Mouse (Mus musculus): ENCODE results near the gene Onecut3. TPM values are rescaled to one million over a fixed set of nuclear protein-coding genes. Genes with fewer than 3 reads are reported as not detected.
A peak's percentile ranks its signal among the peaks of the same experiment; 100 is the strongest.

The Onecut3 gene
- polyA plus RNA-seq, 1 experiment from 2014 or later = 0.61 TPM

- Histone ChIP-seq H3K27ac (replicated peaks) (no peak overlapping the region), H3K4me3 (no peak overlapping the region), H3K27me3 (peaks cover 5% of the 10 kb centered on the region), H3K9ac (replicated peaks) (no peak overlapping the region), H3K4me2 (replicated peaks) (0 out of 2 replicates have a peak overlapping the region, but pooled peaks have one; percentile 19), H3K36me3 (no peaks in the 10 kb centered on the region), H3K9me3 (no peaks in the 10 kb centered on the region), H3K4me1 (peaks cover 5% of the 10 kb centered on the region)
- no peak for ATAC-seq (replicated peaks)
- 54% methylated on average over 5 of the region's 5 CpGs for WGBS
Observed at GRCm38 (mm10) chr10:80465066-80465465, 29.6 kb upstream of the Onecut3 start.

- peak overlapping the region; percentile 83 for H3K4me2 ChIP-seq (replicated peaks)
- H3K27ac ChIP-seq (replicated peaks) = peak overlapping the region; percentile 86
- H3K36me3 ChIP-seq = no peaks in the 10 kb centered on the region
- H3K9me3 ChIP-seq = no peaks in the 10 kb centered on the region
- H3K9ac ChIP-seq (replicated peaks) = peak overlapping the region; percentile 69
- peak; percentile 91 for ATAC-seq (replicated peaks)
- peaks cover 6% of the 10 kb centered on the region; the same call in 1 of the 2 replicates for H3K27me3 ChIP-seq
- peak overlapping the region; percentile 83 for H3K4me3 ChIP-seq
- under 1% methylated on average over 57 of the region's 58 CpGs for WGBS
- H3K4me1 ChIP-seq = peaks cover 7% of the 10 kb centered on the region
Observed at GRCm38 (mm10) chr10:80475290-80475959, 19.2 kb upstream of the Onecut3 start.

- ATAC-seq (replicated peaks) = no peak
- Histone ChIP-seq H3K27me3 (0 out of 2 replicates have a peak, but pooled peaks cover 12% of the 10 kb centered on the region), H3K27ac (replicated peaks) (no peak overlapping the region), H3K9me3 (no peaks in the 10 kb centered on the region), H3K4me2 (replicated peaks) (no peak overlapping the region), H3K9ac (replicated peaks) (no peak overlapping the region), H3K36me3 (no peaks in the 10 kb centered on the region), H3K4me1 (peaks cover 13% of the 10 kb centered on the region), H3K4me3 (no peak overlapping the region)
- 73% methylated on average over 5 of the region's 5 CpGs for WGBS
Observed at GRCm38 (mm10) chr10:80478531-80478930, 16.1 kb upstream of the Onecut3 start.

GRCm38 (mm10) chr10:80481002-80481401 lies 13.6 kb upstream of the Onecut3 start:
- 17% methylated on average over 5 of the region's 5 CpGs for WGBS
- Histone ChIP-seq H3K27me3 (peaks cover 28% of the 10 kb centered on the region; the same call in 1 of the 2 replicates), H3K27ac (replicated peaks) (no peak overlapping the region), H3K36me3 (no peaks in the 10 kb centered on the region), H3K9ac (replicated peaks) (no peak overlapping the region), H3K4me2 (replicated peaks) (no peak overlapping the region), H3K4me1 (peaks cover 6% of the 10 kb centered on the region; the same call in 1 of the 2 replicates), H3K9me3 (no peaks in the 10 kb centered on the region), H3K4me3 (no peak overlapping the region)
- no peak for ATAC-seq (replicated peaks)

- Histone ChIP-seq H3K9me3 (no peaks in the 10 kb centered on the region), H3K4me2 (replicated peaks) (no peak overlapping the region), H3K4me1 (no peaks in the 10 kb centered on the region), H3K27me3 (peaks cover 57% of the 10 kb centered on the region), H3K36me3 (no peaks in the 10 kb centered on the region), H3K27ac (replicated peaks) (no peak overlapping the region), H3K4me3 (no peak overlapping the region), H3K9ac (replicated peaks) (no peak overlapping the region)
- WGBS = 78% methylated on average over 7 of the region's 7 CpGs
- no peak for ATAC-seq (replicated peaks)
Observed at GRCm38 (mm10) chr10:80486862-80487379, 7.7 kb upstream of the Onecut3 start.

- ATAC-seq (replicated peaks) = no peak
- Histone ChIP-seq H3K9me3 (no peaks in the 10 kb centered on the region), H3K9ac (replicated peaks) (no peak overlapping the region), H3K4me2 (replicated peaks) (no peak overlapping the region), H3K27ac (replicated peaks) (no peak overlapping the region), H3K4me1 (peaks cover 6% of the 10 kb centered on the region), H3K27me3 (peaks cover 72% of the 10 kb centered on the region), H3K4me3 (no peak overlapping the region), H3K36me3 (no peaks in the 10 kb centered on the region)
- WGBS = 2% methylated on average over 22 of the region's 22 CpGs
Observed at GRCm38 (mm10) chr10:80490051-80490450, 4.6 kb upstream of the Onecut3 start.

GRCm38 (mm10) chr10:80495901-80496300 lies 1.3 kb downstream of the Onecut3 start:
- Histone ChIP-seq H3K27me3 (peaks cover 95% of the 10 kb centered on the region), H3K4me1 (peaks cover 29% of the 10 kb centered on the region), H3K9me3 (no peaks in the 10 kb centered on the region), H3K27ac (replicated peaks) (no peak overlapping the region), H3K4me3 (peak overlapping the region; percentile 45), H3K4me2 (replicated peaks) (peak overlapping the region; percentile 74), H3K36me3 (no peaks in the 10 kb centered on the region), H3K9ac (replicated peaks) (no peak overlapping the region)
- ATAC-seq (replicated peaks) = no peak
- WGBS = under 1% methylated on average over 29 of the region's 35 CpGs

GRCm38 (mm10) chr10:80496421-80496820 lies 1.8 kb downstream of the Onecut3 start:
- peak overlapping the region; percentile 45; the same call in 1 of the 2 replicates for H3K4me3 ChIP-seq
- peaks cover 29% of the 10 kb centered on the region for H3K4me1 ChIP-seq
- no peaks in the 10 kb centered on the region for H3K9me3 ChIP-seq
- no peak overlapping the region for H3K27ac ChIP-seq (replicated peaks)
- peaks cover 95% of the 10 kb centered on the region for H3K27me3 ChIP-seq
- H3K36me3 ChIP-seq = no peaks in the 10 kb centered on the region
- WGBS = under 1% methylated on average over 20 of the region's 20 CpGs
- ATAC-seq (replicated peaks) = no peak
- no peak overlapping the region for H3K9ac ChIP-seq (replicated peaks)
- no peak overlapping the region for H3K4me2 ChIP-seq (replicated peaks)

GRCm38 (mm10) chr10:80502291-80502690 lies 7.7 kb downstream of the Onecut3 start:
- no peak overlapping the region for H3K27ac ChIP-seq (replicated peaks)
- WGBS = under 1% methylated on average over 7 of the region's 7 CpGs
- H3K36me3 ChIP-seq = no peaks in the 10 kb centered on the region
- 0 out of 2 replicates have a peak, but pooled peaks cover 3% of the 10 kb centered on the region for H3K4me1 ChIP-seq
- H3K9ac ChIP-seq (replicated peaks) = no peak overlapping the region
- peaks cover 80% of the 10 kb centered on the region for H3K27me3 ChIP-seq
- no peak for ATAC-seq (replicated peaks)
- H3K9me3 ChIP-seq = no peaks in the 10 kb centered on the region
- no peak overlapping the region for H3K4me2 ChIP-seq (replicated peaks)
- H3K4me3 ChIP-seq = no peak overlapping the region

- 1% methylated on average over 22 of the region's 22 CpGs for WGBS
Observed at GRCm38 (mm10) chr10:80502819-80503314, 8.2 kb downstream of the Onecut3 start.

GRCm38 (mm10) chr10:80503599-80504220 lies 9.1 kb downstream of the Onecut3 start:
- 2% methylated on average over 27 of the region's 27 CpGs for WGBS
- no peak for ATAC-seq (replicated peaks)
- Histone ChIP-seq H3K9me3 (no peaks in the 10 kb centered on the region), H3K9ac (replicated peaks) (no peak overlapping the region), H3K36me3 (no peaks in the 10 kb centered on the region), H3K4me2 (replicated peaks) (no peak overlapping the region), H3K27me3 (peaks cover 73% of the 10 kb centered on the region), H3K4me1 (0 out of 2 replicates have a peak, but pooled peaks cover 2% of the 10 kb centered on the region), H3K4me3 (no peak overlapping the region), H3K27ac (replicated peaks) (no peak overlapping the region)

More at GRCm38 (mm10) chr10:80502819-80503314, 8.2 kb downstream of the Onecut3 start:
- H3K9me3 ChIP-seq = no peaks in the 10 kb centered on the region
- 0 out of 2 replicates have a peak, but pooled peaks cover 2% of the 10 kb centered on the region for H3K4me1 ChIP-seq
- H3K4me3 ChIP-seq = no peak overlapping the region
- ATAC-seq (replicated peaks) = no peak
- H3K9ac ChIP-seq (replicated peaks) = no peak overlapping the region
- H3K4me2 ChIP-seq (replicated peaks) = no peak overlapping the region
- H3K27me3 ChIP-seq = peaks cover 77% of the 10 kb centered on the region
- H3K27ac ChIP-seq (replicated peaks) = no peak overlapping the region
- no peaks in the 10 kb centered on the region for H3K36me3 ChIP-seq

- Histone ChIP-seq H3K4me2 (replicated peaks) (no peak overlapping the region), H3K4me3 (no peak overlapping the region), H3K4me1 (peaks cover 6% of the 10 kb centered on the region; the same call in 1 of the 2 replicates), H3K27me3 (peaks cover 68% of the 10 kb centered on the region), H3K9me3 (no peaks in the 10 kb centered on the region), H3K36me3 (no peaks in the 10 kb centered on the region), H3K9ac (replicated peaks) (no peak overlapping the region), H3K27ac (replicated peaks) (no peak overlapping the region)
- no peak for ATAC-seq (replicated peaks)
- 1% methylated on average over 9 of the region's 9 CpGs for WGBS
Observed at GRCm38 (mm10) chr10:80504724-80505123, 10.1 kb downstream of the Onecut3 start.

Data from forebrain, embryonic 15.5 days (tissue).